Mouse (Mus musculus) olfactory bulb, adult 2 months (tissue): ENCODE data around the gene Elk3.

Experiments
- CTCF ChIP-seq: fragments of 200-500 bp; IDR thresholded peaks from 2 replicates; pipeline ENCODE4 v1.5.1; 2012; ENCODE audit warnings: low read depth, mild to moderate bottlenecking, low read length, moderate library complexity; ENCODE audit not compliant: insufficient read depth
- POLR2A ChIP-seq: fragments of 200-500 bp; IDR thresholded peaks from 2 replicates; pipeline ENCODE4 v1.6.1; 2012; ENCODE audit warnings: mild to moderate bottlenecking, low read depth, low read length, moderate library complexity; ENCODE audit not compliant: insufficient read depth

- TF ChIP-seq CTCF (no peak), POLR2A (no peak)
Observed at GRCm38 (mm10) chr10:93356122-93356521, 45.2 kb upstream of the Elk3 start.
